Mouse (Mus musculus) cerebellum, adult 18-20 months (tissue): ENCODE data around the gene Nup210l.

ENCODE experiments used
- DNase-seq, 2 experiments: peaks; one replicate each; pipeline ENCODE4 v3.0.0; 2021

Gene Nup210l

GRCm38 (mm10) chr3:90231075-90231474 is 127.1 kb downstream of the Nup210l start:
- no peak for DNase-seq

- peak; percentile 93 to 95 for DNase-seq
Observed at GRCm38 (mm10) chr3:90231507-90232333, 127.8 kb downstream of the Nup210l start, which contains the start of gene Jtb. TSS of gene Jtb (plus strand) at chr3:90231597.

DNA sequence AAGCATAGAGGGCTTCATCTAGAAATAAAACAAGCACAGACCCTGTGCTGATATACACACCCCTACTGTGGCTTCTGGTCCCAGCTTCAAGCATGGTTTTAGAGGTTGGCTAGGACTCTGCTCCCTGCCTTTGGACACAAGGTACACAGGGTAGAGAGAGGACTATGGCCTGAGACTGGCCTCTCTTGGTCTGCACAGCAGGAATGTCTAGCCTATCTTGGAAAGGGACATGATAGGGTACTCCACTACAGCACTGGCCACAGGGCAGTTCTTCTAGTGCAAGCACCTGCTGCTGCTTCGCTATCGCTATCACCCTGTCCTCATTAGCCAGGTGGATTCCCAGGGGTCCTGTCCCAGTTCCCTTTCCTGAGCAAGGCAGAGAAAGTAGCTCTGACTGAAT is 137.3 kb downstream of the Nup210l start:
- no peak for DNase-seq

GRCm38 (mm10) chr3:90241669-90242358 is 137.9 kb downstream of the Nup210l start:
- DNase-seq: no peak

DNA sequence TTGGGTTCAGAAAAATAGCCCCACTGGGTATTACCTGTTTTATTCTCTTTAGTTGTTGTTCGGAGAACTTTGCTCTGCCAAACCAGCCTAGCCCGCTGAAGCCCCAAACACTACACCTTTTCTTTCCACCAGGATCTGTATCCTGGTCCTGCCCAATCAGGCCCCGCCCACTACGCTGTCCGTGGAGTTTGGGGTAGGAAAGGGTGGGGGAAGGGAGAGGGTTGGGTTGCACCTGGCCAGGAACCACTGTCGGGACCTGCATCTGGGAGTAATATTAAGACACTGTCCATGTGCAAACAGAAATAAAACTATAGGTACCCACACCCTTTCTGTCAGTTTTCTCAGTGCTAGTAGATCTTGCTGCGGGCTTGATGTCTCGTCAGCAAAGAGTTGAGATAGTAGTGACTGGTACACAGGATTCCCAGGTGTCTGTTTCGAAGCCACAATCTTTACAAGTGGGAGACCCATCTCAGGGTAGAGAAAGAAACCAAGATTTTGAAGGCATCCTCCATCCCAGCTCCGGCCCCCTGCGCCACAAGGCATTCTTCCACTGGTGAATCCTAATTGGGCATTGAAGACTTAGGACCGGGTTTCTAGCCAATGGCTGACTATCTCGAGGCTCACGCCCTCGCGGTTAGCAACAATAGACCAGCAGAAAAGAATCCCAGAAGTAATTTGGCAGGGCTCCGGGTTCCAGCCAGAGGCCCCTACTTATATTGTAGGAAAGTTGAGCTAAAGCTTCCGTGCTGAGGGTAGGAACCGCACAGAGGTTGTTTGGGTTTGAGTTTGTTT is 139.2 kb downstream of the Nup210l start, which contains the start of gene Creb3l4:
Creb3l4 (minus strand) TSS at position 529 of the 792 bp plus-strand sequence.
- no peak for DNase-seq

DNA sequence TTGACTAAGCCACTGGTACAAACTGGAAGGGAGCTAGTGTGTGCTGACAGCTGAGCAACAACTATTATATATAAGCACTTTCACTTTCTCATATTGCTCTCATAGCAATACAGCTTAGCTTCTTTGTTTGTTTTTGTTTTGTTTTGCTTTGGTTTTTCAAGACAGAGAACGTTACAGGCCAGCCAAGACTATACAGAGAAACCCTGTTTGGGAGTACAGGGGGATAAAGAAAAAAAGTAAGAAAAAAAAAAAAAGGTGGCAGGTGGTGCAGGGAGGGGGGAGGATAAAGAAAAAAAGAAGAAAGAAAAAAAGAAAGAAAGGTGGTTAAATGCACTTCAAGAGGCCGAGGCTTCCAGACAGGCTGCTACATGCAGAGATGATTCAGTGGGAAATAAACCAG is 141.5 kb downstream of the Nup210l start:
- DNase-seq: no peak

DNA sequence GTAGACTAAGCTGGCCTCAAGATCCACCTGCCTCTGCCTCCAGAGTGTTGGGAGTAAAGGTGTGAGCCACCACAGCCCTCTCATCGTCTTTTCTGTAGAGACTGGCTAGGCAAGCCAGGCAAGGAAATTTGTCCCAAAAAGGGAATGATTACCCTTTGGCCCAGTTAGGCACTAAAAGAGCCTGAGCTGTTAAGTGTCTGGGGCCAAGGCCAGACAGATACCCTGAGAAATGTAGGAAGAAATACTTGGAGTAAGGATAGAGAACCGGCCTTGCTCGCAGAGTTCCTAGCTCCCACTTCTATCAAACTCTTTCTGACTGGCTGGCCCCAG is 143.7 kb downstream of the Nup210l start:
- no peak for DNase-seq

- DNase-seq: peak; percentile 91 to 96
Observed at GRCm38 (mm10) chr3:90247960-90248745, 144.2 kb downstream of the Nup210l start, which contains the start of gene Slc39a1. TSS of gene Slc39a1 (plus strand) at chr3:90248172.

DNA sequence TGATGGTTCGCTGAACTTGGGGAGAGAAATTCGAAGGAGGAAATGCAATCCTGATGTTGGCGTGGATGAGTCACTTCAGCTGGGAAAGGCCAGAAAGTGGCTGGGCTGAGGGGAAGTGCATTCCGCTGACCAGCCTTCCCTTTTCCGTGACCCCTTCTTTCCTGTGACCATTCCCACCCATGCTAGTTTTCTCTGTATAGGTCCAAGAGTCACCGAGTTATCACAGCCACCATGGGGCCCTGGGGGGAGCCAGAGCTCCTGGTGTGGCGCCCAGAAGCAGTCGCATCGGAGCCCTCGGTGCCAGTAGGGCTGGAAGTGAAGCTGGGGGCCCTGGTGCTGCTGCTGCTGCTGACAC is 144.8 kb downstream of the Nup210l start:
- DNase-seq: peak in 1 of 2 experiments; percentile 41

- peak in 1 of 2 experiments; percentile 4 for DNase-seq
Observed at GRCm38 (mm10) chr3:90250791-90251190, 146.9 kb downstream of the Nup210l start.

GRCm38 (mm10) chr3:90251731-90252226 is 147.8 kb downstream of the Nup210l start:
- DNase-seq: peak in 1 of 2 experiments; percentile 17

- DNase-seq: peak in 1 of 2 experiments; percentile 28
Observed at GRCm38 (mm10) chr3:90252659-90253058, 148.7 kb downstream of the Nup210l start.

DNA sequence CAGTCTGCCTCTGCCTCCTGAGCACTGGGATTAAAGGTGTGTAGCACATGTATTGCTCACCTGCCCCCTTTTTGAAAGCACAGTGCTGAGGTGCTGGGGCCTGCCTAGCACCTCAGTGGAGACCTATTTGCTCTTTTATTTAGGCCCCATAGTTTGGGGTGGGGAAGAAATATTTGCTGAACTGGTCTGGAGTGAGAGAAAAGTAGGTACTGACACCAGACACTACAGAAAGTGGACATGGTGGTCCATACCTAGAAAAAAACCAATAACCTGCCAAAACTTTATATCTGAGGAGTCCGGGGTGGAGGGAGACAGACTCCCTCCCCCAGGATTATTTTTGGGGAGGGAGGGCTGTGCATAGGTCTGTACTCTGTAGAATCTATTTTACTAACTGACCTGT is 149.2 kb downstream of the Nup210l start:
- peak in 1 of 2 experiments; percentile 10 for DNase-seq

GRCm38 (mm10) chr3:90253653-90254418 is 149.9 kb downstream of the Nup210l start, which contains the start of gene Crtc2:
TSS of gene Crtc2 (plus strand) at chr3:90254163.
- DNase-seq: peak; percentile 94 to 100

DNA sequence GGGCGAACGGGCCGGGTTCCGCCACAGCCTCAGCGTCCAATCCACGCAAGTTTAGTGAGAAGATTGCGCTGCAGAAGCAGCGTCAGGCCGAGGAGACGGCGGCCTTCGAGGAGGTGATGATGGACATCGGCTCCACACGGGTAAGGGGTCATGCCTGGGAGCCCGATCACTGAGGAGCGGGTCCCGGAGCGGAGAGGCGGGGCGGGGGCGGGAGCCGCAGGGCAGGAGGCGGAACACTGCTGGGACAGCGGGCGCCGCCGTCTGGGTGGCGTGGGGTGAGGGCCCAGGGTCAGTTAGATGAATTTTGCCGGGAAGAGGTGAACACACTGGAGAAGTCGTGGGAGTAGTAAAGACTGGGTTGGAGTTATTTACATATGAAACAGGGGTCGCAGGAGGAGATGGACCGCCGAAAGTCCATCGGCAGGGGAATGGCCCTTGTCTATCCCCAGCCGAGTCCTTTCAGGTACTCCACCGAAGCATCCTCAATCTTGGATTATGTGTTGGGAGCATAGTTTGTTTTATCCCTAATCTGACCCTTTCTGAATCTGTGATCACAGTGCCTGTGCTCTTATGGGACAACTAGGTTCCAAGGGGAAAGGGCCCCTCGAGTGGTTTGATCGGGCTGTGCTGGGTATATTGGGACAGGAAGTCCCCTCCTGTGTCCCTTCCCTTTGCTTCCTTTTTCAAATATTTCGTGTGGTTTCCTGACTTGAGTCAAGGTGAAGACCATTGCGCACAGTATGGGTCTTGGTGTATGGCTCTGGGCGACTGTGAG is 150.7 kb downstream of the Nup210l start:
- DNase-seq: no peak

- no peak for DNase-seq
Observed at GRCm38 (mm10) chr3:90255194-90255565, 151.2 kb downstream of the Nup210l start.

- DNase-seq: peak in 1 of 2 experiments; percentile 28
Observed at GRCm38 (mm10) chr3:90255784-90256353, 151.9 kb downstream of the Nup210l start.

GRCm38 (mm10) chr3:90256731-90257530 is 153.0 kb downstream of the Nup210l start:
- DNase-seq: peak; percentile 95

DNA sequence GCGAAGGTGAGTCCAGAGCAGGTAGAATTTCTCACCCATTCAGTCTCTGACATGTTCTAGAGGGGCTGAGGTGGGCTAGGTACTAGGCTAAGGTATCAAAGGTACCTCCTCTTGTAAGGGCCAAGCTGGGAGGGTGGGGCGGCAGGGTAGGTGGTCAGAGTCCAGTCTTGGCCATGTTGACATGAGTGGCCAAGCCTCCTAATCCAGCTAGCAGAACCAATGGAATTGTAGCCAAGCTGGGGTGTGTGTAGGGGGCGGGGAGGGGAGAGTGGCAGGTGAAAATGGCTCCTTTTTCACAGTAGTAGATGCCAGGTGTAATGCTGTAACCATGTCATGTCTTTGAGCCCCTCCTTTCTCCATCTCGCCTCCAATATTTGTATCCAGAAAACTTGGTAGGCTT is 154.6 kb downstream of the Nup210l start:
- peak in 1 of 2 experiments; percentile 8 for DNase-seq
